Mouse (Mus musculus) lung, embryonic 15.5 days (tissue): ENCODE measurements around the gene Ephb1. TPM values are rescaled to one million over a fixed set of nuclear protein-coding genes. Genes with fewer than 3 reads are reported as not detected.

ENCODE experiments used
- ATAC-seq: fragments of 200-750 bp; cut with Nextera tagmentation; 2 replicates; pipeline ENCODE4 v1.8.0; 2017; ENCODE audit warnings: moderate number of reproducible peaks, borderline replicate concordance; ENCODE audit not compliant: low FRiP score, low TSS enrichment; ENCODE audit errors: extremely low read depth
- H3K27ac ChIP-seq: fragments of 300-500 bp; sonication (generic); 2 replicates; pipeline ENCODE4 v1.5.1; 2015; ENCODE audit warnings: moderate library complexity, mild to moderate bottlenecking, inconsistent platforms
- H3K27me3 ChIP-seq: fragments of 300-500 bp; sonication (generic); 2 replicates; pipeline ENCODE4 v1.6.1; 2015; ENCODE audit warnings: inconsistent platforms
- H3K36me3 ChIP-seq: fragments of 300-500 bp; sonication (generic); 2 replicates; pipeline ENCODE4 v1.6.1; 2015; ENCODE audit warnings: inconsistent platforms
- H3K4me1 ChIP-seq: fragments of 300-500 bp; sonication (generic); 2 replicates; pipeline ENCODE4 v1.6.1; 2015; ENCODE audit warnings: inconsistent platforms
- H3K4me2 ChIP-seq: fragments of 300-500 bp; sonication (generic); 2 replicates; pipeline ENCODE4 v1.6.1; 2015; ENCODE audit warnings: inconsistent platforms, mild to moderate bottlenecking, moderate library complexity
- H3K4me3 ChIP-seq: fragments of 300-500 bp; sonication (generic); 2 replicates; pipeline ENCODE4 v1.5.1; 2015; ENCODE audit warnings: mild to moderate bottlenecking, inconsistent platforms
- H3K9ac ChIP-seq: fragments of 300-500 bp; sonication (generic); 2 replicates; pipeline ENCODE4 v1.6.1; 2015; ENCODE audit warnings: inconsistent platforms
- H3K9me3 ChIP-seq: fragments of 300-500 bp; sonication (generic); 2 replicates; pipeline ENCODE4 v1.6.1; 2016; ENCODE audit warnings: inconsistent platforms
- WGBS: fragments of 180-500 bp; shearing (Covaris S2); methylation state at CpG from one replicate; pipeline ENCODE4 v1.1.7; 2015; 5-methylcytosine and 5-hydroxymethylcytosine counted together
- polyA plus RNA-seq: library from polyadenylated mRNA; unstranded; fragments of >200 nt; fragmentation: Nextera tagmentation; extraction: Ambion mirVana; gene quantifications from 2 replicates; pipeline ENCODE4 v1.2.1, GENCODE M21; 2015

The Ephb1 gene
- polyA plus RNA-seq, 1 experiment from 2014 or later: 1.8 TPM

GRCm38 (mm10) chr9:102351221-102351620, 3.3 kb downstream of the Ephb1 start:
- WGBS: 58% methylated on average over 5 of the region's 5 CpGs
- Histone ChIP-seq H3K27ac (no peak overlapping the region), H3K4me3 (no peak overlapping the region), H3K9me3 (no peaks in the 10 kb centered on the region), H3K9ac (no peak overlapping the region), H3K36me3 (no peaks in the 10 kb centered on the region), H3K4me2 (no peak overlapping the region), H3K27me3 (peaks cover 86% of the 10 kb centered on the region), H3K4me1 (peaks cover 16% of the 10 kb centered on the region)
- no peak for ATAC-seq

- no peak overlapping the region for H3K4me3 ChIP-seq
- no peak overlapping the region for H3K9ac ChIP-seq
- ATAC-seq: no peak
- H3K4me2 ChIP-seq: no peak overlapping the region
- H3K9me3 ChIP-seq: no peaks in the 10 kb centered on the region
- H3K27me3 ChIP-seq: peaks cover 83% of the 10 kb centered on the region
- no peak overlapping the region for H3K27ac ChIP-seq
- peaks cover 16% of the 10 kb centered on the region for H3K4me1 ChIP-seq
- no peaks in the 10 kb centered on the region for H3K36me3 ChIP-seq
- 71% methylated on average over 6 of the region's 6 CpGs for WGBS
Measured at GRCm38 (mm10) chr9:102350696-102351095, 3.8 kb downstream of the Ephb1 start.

DNA sequence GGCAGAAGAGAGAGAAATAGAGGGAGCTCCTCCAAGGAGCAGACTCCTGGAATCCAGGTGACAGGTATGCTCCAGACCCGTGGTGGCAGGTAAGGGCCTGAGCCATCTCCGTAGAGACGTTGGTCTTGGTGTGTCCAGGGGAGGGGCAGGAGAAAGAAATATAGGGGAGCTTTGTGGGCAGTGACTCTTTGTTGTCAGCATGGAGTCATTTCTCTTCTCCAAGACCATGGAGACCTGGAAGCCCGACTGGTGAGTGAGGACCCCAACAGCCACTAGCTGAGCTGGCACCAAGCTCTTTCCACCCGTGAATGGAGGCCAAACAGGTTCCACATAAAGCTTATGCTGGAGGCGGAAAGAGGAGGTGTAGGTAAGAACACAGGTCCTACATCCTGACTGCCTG, 4.4 kb downstream of the Ephb1 start:
- no peak for ATAC-seq
- Histone ChIP-seq H3K36me3 (no peaks in the 10 kb centered on the region), H3K4me2 (no peak overlapping the region), H3K9me3 (no peaks in the 10 kb centered on the region), H3K4me3 (no peak overlapping the region), H3K27ac (no peak overlapping the region), H3K4me1 (peaks cover 16% of the 10 kb centered on the region), H3K9ac (no peak overlapping the region), H3K27me3 (peaks cover 77% of the 10 kb centered on the region)
- 73% methylated on average over 6 of the region's 6 CpGs for WGBS

GRCm38 (mm10) chr9:102346801-102347200, 7.7 kb downstream of the Ephb1 start:
- 75% methylated on average over 3 of the region's 3 CpGs for WGBS
- H3K4me3 ChIP-seq: no peak overlapping the region
- H3K27me3 ChIP-seq: peaks cover 46% of the 10 kb centered on the region
- no peak overlapping the region for H3K27ac ChIP-seq
- H3K36me3 ChIP-seq: no peaks in the 10 kb centered on the region
- H3K4me2 ChIP-seq: no peak overlapping the region
- H3K9ac ChIP-seq: no peak overlapping the region
- H3K4me1 ChIP-seq: no peaks in the 10 kb centered on the region
- no peaks in the 10 kb centered on the region for H3K9me3 ChIP-seq
- ATAC-seq: no peak

GRCm38 (mm10) chr9:102345474-102345873, 9.0 kb downstream of the Ephb1 start:
- Histone ChIP-seq H3K4me1 (no peaks in the 10 kb centered on the region), H3K27ac (no peak overlapping the region), H3K9me3 (no peaks in the 10 kb centered on the region), H3K4me3 (no peak overlapping the region), H3K4me2 (no peak overlapping the region), H3K36me3 (no peaks in the 10 kb centered on the region), H3K9ac (no peak overlapping the region), H3K27me3 (peaks cover 33% of the 10 kb centered on the region)
- WGBS: 49% methylated on average over 6 of the region's 6 CpGs
- ATAC-seq: no peak

GRCm38 (mm10) chr9:102345047-102345446, 9.4 kb downstream of the Ephb1 start:
- no peak for ATAC-seq

DNA sequence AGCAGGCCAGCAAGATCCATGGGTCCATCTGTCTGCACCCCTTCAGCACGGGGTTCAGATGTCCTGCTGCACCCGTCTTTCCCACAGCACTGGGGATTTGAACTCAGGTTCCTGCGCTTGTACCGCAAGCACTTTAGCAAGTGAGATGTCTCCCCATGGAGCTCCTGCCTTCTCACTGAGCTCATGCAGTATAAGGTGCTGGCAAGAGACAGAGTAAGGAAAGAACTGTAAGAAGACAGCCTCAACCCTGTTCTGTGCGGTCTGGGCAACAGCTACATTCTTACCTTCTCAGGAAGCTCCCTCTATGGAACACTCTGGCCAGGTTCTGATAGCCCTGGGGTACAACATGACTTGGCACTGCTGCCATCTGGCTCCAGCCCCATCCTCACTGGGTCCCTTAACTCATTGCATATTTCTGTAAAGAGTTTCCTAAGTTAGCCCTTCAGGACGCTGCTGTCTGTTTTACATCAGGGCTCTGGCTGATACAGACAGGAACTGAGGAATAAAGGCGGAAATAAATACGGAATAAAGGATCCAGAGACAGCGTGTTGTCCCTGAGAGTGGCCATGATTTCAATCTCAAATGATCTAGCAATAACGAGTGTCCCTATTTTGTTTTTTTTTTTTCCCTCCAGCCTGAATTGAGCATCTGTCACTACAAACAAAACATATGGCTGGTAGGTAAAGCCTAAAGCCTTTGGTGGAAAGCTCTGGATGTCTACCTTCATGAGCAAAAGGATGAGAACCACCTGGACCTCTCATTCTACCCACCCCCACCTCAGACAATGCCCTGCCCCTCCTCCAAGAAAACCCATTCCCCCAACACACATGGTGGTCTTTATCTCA, 10.2 kb downstream of the Ephb1 start:
- no peaks in the 10 kb centered on the region for H3K4me1 ChIP-seq
- no peaks in the 10 kb centered on the region for H3K36me3 ChIP-seq
- no peak overlapping the region for H3K4me3 ChIP-seq
- H3K4me2 ChIP-seq: no peak overlapping the region
- WGBS: 77% methylated on average over 10 of the region's 10 CpGs
- no peak overlapping the region for H3K9ac ChIP-seq
- peaks cover 21% of the 10 kb centered on the region for H3K27me3 ChIP-seq
- H3K27ac ChIP-seq: no peak overlapping the region
- no peak for ATAC-seq
- H3K9me3 ChIP-seq: no peaks in the 10 kb centered on the region

More at GRCm38 (mm10) chr9:102345047-102345446, 9.4 kb downstream of the Ephb1 start:
- H3K9me3 ChIP-seq: no peaks in the 10 kb centered on the region
- WGBS: 70% methylated on average over 9 of the region's 9 CpGs
- H3K27ac ChIP-seq: no peak overlapping the region
- no peaks in the 10 kb centered on the region for H3K4me1 ChIP-seq
- no peak overlapping the region for H3K4me2 ChIP-seq
- H3K9ac ChIP-seq: no peak overlapping the region
- H3K27me3 ChIP-seq: peaks cover 28% of the 10 kb centered on the region
- no peaks in the 10 kb centered on the region for H3K36me3 ChIP-seq
- no peak overlapping the region for H3K4me3 ChIP-seq

DNA sequence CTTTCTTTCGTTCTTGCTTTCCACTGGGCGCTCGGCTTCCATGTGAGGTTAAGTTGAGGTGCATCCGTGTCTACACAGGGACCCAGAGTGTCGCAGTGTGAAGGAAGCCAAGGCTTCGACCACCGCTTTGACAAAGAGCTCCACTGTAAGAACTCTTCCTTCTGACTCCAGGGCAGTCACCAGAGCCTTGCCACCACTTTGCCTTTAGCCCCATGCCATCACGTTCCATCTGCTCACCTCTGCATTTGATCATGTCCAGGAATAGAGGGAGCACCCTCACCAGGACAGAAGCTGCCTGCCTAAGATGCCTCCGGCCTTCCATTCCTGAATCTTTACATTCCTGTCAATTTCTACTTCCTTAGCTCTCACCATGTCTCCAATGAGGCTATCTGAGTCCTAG, 11.4 kb downstream of the Ephb1 start:
- 92% methylated on average over 9 of the region's 9 CpGs for WGBS
- Histone ChIP-seq H3K4me1 (no peaks in the 10 kb centered on the region), H3K27ac (no peak overlapping the region), H3K36me3 (no peaks in the 10 kb centered on the region), H3K4me3 (no peak overlapping the region), H3K9ac (no peak overlapping the region), H3K4me2 (no peak overlapping the region), H3K9me3 (no peaks in the 10 kb centered on the region), H3K27me3 (peaks cover 8% of the 10 kb centered on the region)
- no peak for ATAC-seq

GRCm38 (mm10) chr9:102342026-102342425, 12.5 kb downstream of the Ephb1 start:
- no peak overlapping the region for H3K4me3 ChIP-seq
- no peak for ATAC-seq
- no peaks in the 10 kb centered on the region for H3K4me1 ChIP-seq
- no peaks in the 10 kb centered on the region for H3K9me3 ChIP-seq
- H3K27me3 ChIP-seq: 0 out of 2 replicates have a peak, but pooled peaks cover 3% of the 10 kb centered on the region
- no peak overlapping the region for H3K4me2 ChIP-seq
- no peak overlapping the region for H3K9ac ChIP-seq
- H3K27ac ChIP-seq: no peak overlapping the region
- 47% methylated on average over 3 of the region's 3 CpGs for WGBS
- no peaks in the 10 kb centered on the region for H3K36me3 ChIP-seq

DNA sequence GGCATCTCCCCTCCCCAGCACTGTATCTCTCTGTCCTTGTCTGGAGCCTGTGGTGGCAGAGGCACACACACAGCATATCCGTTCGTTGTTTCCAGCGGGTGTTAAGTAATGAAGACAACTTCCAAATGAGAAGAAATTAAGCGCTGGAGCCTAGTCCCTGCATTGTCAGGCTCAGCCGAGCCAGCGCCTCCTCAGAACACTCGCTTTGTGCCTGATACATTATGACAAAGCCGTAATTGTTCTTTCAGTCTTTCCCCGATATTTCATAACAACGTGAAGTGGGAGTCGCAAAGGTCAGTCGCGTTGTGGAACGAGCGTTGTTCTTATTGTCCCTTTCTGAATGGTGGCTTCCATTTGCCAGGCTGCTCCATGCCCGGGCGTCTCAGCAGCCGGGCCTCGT, 13.7 kb downstream of the Ephb1 start:
- Histone ChIP-seq H3K27ac (no peak overlapping the region), H3K4me3 (no peak overlapping the region), H3K9me3 (no peaks in the 10 kb centered on the region), H3K27me3 (0 out of 2 replicates have a peak, but pooled peaks cover under 1% of the 10 kb centered on the region), H3K9ac (no peak overlapping the region), H3K36me3 (no peaks in the 10 kb centered on the region), H3K4me2 (no peak overlapping the region), H3K4me1 (no peaks in the 10 kb centered on the region)
- WGBS: 74% methylated on average over 19 of the region's 19 CpGs
- ATAC-seq: no peak

DNA sequence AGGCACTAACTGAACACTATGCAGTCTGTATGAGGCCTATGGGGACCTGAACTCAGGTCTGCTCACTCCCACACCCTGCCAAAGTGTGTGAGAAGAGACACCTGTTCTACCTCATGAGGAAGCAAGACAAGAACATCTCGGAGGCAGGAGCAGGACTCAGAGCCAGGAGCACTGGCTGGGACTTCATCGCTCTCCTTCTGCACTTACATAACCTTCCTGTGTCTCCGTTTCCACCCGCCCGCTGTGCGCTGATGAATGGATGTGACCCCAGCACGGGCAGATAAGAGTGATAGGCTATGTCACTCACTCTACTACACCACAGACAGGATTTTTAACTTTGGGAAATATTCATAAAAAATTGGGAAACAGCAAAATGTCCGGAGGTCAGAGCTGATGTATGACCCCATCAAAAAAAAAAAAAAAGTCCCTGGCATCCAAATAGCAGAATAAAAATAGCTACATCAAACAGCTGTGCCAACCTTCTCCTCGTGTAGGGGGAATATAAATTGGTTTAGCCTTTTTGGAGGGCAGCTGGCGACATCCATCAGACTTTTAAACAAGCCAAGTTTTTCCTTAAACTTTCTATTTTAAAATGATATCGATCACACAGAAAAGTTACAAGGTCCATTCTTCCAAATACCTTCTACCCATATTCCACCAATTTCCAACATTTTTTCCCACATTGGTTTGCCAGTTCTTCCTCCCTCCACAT, 18.8 kb downstream of the Ephb1 start:
- Histone ChIP-seq H3K4me1 (no peaks in the 10 kb centered on the region), H3K9ac (no peak overlapping the region), H3K27ac (no peak overlapping the region), H3K4me2 (no peak overlapping the region), H3K9me3 (no peaks in the 10 kb centered on the region), H3K4me3 (no peak overlapping the region), H3K36me3 (no peaks in the 10 kb centered on the region), H3K27me3 (no peaks in the 10 kb centered on the region)
- 53% methylated on average over 11 of the region's 11 CpGs for WGBS
- ATAC-seq: no peak
